Mouse (Mus musculus) CD4-positive naive resting alpha-beta T cell, adult 76 days (primary cell): ENCODE measurements around the gene Slc4a5. TPM values are rescaled to one million over a fixed set of nuclear protein-coding genes. Genes with fewer than 3 reads are reported as not detected.

Source experiments
- total RNA-seq: library from RNA; stranded (reverse); gene quantifications from one replicate; pipeline ENCODE4 v1.2.4, GENCODE M21; 2023

Gene Slc4a5
- total RNA-seq: not detected

DNA sequence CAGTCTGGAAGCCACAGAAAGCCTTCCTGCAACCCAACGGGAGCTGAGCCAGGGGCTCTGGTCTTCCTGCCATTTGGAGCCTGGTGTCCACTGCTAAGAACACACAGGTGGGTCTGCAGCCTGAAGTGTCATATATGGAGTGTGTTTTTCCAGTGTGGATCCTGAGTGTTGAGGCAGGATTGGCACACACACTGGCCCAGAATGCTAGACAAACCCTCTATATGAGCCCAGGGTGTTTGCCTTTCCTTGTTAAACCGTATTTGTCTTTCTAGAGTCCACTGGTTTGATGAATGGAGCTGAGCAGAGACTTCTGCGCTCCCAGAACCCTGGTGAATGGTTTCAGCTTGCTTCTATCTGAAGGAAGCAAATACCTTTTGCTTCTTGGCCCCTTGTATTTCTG lies at the start of gene Slc4a5:
Gene Slc4a5, plus strand, starts transcription at position 15 of the 400 bp plus-strand sequence.

DNA sequence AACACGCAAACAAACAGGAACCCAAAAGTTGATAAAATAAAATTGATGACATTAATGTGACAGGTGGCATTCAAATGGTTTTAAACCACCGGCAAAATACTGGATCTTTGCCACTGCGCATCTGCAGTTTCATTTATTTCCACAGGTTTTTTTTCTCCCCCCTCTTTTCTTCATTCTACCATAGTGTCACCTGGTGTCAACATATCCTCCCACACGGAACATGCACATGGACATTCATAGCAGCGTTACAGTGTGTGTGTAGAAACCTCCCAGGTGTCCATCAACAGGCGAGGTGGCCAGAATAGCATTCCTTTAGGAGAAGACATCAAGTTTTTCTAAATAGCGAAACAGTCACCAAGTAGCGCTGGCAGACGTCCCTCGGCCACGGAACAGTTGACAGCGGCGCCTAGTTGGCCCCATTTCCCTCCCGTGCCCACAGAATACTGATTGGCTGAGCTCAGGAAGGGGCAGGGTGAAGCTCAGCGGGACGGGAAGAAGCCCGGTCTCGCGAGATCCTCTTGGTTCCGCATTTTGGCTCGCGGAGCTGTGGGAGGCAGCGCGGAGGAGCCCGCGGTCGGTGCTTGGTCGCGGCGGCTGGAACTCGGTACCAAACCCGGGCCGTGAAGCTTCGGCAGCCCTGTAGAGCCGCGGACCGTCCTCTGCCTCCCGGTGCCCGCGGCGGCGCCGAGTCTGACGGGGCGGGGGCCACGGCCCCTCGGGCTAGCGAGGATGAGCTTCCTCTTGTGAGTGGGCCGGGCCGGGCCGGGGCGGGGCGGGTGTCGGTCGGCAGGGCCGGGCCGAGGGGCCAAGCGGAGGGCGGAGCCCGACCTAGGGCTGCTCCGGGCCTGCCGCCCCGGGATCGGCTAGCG lies 106.1 kb downstream of the Slc4a5 start, which contains the start of the genes Mthfd2 and Mob1a:
Gene Mthfd2, minus strand, starts transcription at position 384 of the 869 bp plus-strand sequence.
Gene Mob1a, plus strand, starts transcription at position 492 of the 869 bp plus-strand sequence.

DNA sequence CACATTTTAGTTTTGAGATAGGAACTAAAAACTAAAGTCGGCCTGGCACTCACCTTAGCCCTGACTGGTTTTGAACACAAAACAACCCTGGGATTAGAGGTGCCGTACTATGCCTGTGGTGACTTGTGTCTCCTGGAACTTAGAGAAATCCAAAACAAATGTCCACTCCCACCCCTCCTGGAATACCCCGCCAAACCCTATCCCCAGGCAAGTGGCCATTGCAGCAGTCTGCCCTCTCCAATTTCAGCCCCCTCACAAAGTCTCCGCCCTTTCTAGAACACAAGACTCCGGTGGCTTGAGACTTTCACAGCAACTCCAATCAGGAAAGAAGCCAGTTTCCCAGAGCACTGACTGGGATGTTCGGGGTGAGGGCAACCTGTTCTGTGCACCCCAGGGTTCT lies 129.2 kb downstream of the Slc4a5 start, which contains the start of gene Bola3:
Gene Bola3, plus strand, starts transcription at position 275 of the 400 bp plus-strand sequence.

Other genes starting within 250 kb of the Slc4a5 start
- gene Dok1, start 186.4 kb upstream of the Slc4a5 start, total RNA-seq: 13.2 TPM
- not detected for gene Loxl3, start 185.7 kb upstream of the Slc4a5 start, total RNA-seq
- 376 TPM for gene Aup1, start 165.3 kb upstream of the Slc4a5 start, total RNA-seq
- gene Htra2, start 164.6 kb upstream of the Slc4a5 start, total RNA-seq: 25.8 TPM
- 11.6 TPM for gene Dqx1, start 162.0 kb upstream of the Slc4a5 start, total RNA-seq
- not detected for gene Tlx2, start 149.5 kb upstream of the Slc4a5 start, total RNA-seq
- gene Pcgf1, start 142.0 kb upstream of the Slc4a5 start, total RNA-seq: 20.6 TPM
- gene Lbx2, start 133.5 kb upstream of the Slc4a5 start, total RNA-seq: not detected
- gene Ccdc142, start 118.2 kb upstream of the Slc4a5 start, total RNA-seq: 10.7 TPM
- 6.1 TPM for gene Gm42688, start 118.2 kb upstream of the Slc4a5 start, total RNA-seq
- gene Mrpl53, start 110.8 kb upstream of the Slc4a5 start, total RNA-seq: 24.3 TPM
- gene Mogs, start 104.3 kb upstream of the Slc4a5 start, total RNA-seq: 38.4 TPM
- gene Wbp1, start 98.3 kb upstream of the Slc4a5 start, total RNA-seq: 37.7 TPM
- gene Ino80b, start 94.4 kb upstream of the Slc4a5 start, total RNA-seq: 25.4 TPM
- not detected for gene Rtkn, start 84.4 kb upstream of the Slc4a5 start, total RNA-seq
- gene Wdr54, start 63.4 kb upstream of the Slc4a5 start, total RNA-seq: not detected
- not detected for gene 1700003E16Rik, start 63.4 kb upstream of the Slc4a5 start, total RNA-seq
- gene Dctn1, start 53.9 kb upstream of the Slc4a5 start, total RNA-seq: 85.3 TPM
- gene Mthfd2, start 106.1 kb downstream of the Slc4a5 start, total RNA-seq: 44.9 TPM
- 112 TPM for gene Mob1a, start 106.2 kb downstream of the Slc4a5 start, total RNA-seq
- 27.1 TPM for gene Bola3, start 129.3 kb downstream of the Slc4a5 start, total RNA-seq
- 152 TPM for gene Tet3, start 239.3 kb downstream of the Slc4a5 start, total RNA-seq